Mouse (Mus musculus) frontal cortex, postnatal 36 days (tissue): ENCODE results near the gene Hp.

Experiments
- DNase-seq, 2 experiments: peaks; one replicate each; pipeline ENCODE4 v3.0.0; 2022; ENCODE audit warnings: low spot score in 2 of 2

Hp gene

GRCm38 (mm10) chr8:109578900-109579301, at the start of gene Hp:
Gene Hp, minus strand, starts transcription at chr8:109579172.
- no peak for DNase-seq

- peak; percentile 15 to 30 for DNase-seq
Observed at GRCm38 (mm10) chr8:109628638-109629037, 49.7 kb upstream of the Hp start.

DNA sequence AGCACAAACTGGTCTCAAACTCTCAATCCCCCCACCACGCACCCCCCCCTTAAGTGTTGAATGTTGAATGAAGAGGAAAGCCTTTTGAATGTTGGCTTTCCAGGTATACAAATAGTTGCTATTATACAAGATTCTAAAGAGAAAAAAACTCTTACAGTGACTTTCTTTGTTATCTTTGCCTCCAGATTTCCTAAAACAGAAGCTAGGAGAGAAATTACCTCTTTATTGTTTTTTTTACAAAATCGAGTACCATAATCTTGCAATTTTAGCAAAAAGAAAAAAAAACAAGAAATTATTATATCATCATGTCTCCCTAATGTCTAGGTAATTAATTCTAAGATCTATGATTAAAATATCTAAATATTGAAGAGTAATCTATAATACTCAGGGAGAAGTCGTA, 36.6 kb upstream of the Hp start:
- DNase-seq: no peak

- DNase-seq: peak; percentile 27 to 28
Observed at GRCm38 (mm10) chr8:109614243-109615210, 35.6 kb upstream of the Hp start, which contains the start of gene Pkd1l3. Gene Pkd1l3, plus strand, starts transcription at chr8:109614517.

DNA sequence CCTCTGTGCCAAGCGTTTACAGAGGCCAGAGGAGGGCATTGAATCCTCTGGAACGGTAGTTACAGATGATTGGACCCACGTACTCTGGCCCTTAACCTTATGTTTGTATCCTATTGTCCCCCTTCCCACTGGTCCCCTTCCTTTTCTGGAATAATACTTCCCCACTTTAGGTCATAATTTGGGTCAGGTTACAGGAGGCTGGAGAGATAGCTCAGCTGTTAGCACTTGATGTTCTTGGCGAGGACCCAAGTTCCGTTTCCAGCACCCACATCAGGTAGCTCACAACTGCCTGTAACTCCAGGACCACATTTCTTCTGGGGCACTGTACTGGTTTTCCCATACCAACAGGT, 30.2 kb upstream of the Hp start:
- no peak for DNase-seq

DNA sequence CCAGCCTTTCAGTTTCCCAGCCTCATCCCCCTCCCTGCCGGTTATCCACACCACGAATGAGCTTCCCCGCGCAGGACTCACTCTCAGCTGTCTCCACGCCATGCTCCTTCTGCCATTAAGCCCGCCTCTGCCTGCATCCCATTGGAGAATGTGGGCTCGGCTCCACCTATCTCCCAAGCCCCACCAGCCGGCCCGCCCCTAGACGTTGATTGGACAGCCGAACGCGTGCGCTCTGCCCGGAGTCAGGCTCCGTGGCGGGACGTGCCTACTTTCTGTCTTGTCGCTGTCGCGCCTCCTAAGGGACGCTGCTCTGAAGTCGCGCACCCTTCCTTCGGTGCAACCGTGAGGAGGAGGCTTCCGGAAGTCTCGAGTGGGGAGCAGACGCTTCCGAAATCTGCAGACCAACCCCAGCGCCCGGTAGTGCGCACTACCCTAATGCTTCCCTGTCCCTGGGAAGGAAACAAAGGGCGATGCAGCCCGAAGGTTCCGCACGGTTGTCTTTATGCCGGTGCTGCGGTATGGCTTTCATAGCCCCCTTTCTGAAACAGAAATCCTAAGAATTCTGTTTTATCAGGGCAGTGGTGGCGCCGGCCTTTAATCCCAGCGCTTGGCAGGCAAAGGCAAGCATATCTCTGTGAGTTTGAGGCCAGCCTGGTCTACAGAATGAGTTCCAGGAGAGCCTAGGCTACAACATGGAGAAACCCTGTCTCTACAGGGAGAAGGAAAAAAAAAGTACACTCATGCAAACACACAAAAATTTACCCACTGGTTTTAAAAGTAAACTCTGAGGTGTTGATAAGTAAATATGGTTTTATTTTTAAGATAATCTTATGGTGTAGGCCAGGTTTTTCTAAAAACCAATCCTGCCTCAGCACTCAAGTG, 29.5 kb upstream of the Hp start, which contains the start of gene Dhodh:
Dhodh (minus strand) TSS at position 403 of the 882 bp plus-strand sequence.
- peak; percentile 97 to 98 for DNase-seq

- DNase-seq: no peak
Observed at GRCm38 (mm10) chr8:109607650-109608049, 28.7 kb upstream of the Hp start.

DNA sequence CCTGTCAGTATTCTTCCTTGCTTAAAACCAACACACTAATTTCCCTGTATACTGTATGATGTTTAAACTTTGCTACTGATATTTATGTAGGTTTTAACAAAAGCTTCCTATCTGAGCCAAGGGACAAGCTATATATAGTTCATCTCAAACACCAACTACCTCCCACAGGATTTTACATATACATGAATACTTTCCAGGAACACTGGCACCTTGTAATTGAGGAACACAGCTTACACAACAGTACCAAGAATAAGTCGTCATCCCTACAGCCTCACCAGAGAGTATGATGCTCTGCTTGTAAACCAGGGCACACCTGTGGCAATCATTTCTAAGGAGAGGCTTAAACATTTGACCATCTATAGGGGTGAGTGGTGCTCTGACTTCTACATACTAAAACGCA, 27.8 kb upstream of the Hp start:
- no peak for DNase-seq

DNA sequence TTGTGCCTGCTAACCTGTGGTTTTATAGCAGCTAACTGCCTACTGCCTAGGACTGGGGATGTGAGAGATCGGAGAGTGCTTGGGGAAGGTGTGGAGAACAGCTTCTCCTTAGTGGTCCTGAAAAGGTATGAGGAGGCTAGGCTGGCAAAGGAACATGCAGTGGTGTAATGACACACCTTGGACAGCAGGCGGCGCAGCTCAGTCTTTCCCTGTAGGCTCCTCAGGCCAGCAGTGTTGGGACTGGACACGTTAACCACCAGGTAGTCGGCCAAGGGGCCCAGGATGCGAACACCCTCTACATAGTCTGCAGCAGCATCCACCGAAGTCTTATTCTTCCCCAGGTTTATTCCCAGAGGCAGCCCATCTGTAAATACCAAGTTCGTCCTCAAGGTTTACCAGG, 16.9 kb upstream of the Hp start:
- peak; percentile 30 to 38 for DNase-seq

- DNase-seq: no peak
Observed at GRCm38 (mm10) chr8:109593117-109593788, 14.3 kb upstream of the Hp start.

GRCm38 (mm10) chr8:109592164-109592563, 13.2 kb upstream of the Hp start:
- DNase-seq: no peak

DNA sequence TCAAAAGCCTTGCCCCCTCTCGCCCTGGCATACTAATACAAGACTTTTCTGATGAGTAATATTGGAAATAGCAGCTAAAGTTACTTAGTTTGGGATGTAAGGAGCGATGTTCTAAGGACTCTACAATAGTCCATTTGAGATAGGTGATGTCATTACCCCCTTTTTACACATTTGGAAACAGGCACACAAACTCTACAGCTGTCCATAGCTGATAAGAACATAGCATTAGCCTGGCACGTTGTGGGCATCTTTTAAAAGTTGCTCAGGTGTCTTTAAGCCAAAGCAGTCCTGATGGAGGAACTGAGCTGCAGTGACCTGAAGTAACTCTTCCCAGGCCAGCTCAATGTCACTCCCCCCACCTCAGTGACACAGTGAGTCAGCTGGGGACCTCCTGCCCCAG, 12.4 kb upstream of the Hp start:
- DNase-seq: no peak

- DNase-seq: no peak
Observed at GRCm38 (mm10) chr8:109590901-109591300, 11.9 kb upstream of the Hp start.

DNA sequence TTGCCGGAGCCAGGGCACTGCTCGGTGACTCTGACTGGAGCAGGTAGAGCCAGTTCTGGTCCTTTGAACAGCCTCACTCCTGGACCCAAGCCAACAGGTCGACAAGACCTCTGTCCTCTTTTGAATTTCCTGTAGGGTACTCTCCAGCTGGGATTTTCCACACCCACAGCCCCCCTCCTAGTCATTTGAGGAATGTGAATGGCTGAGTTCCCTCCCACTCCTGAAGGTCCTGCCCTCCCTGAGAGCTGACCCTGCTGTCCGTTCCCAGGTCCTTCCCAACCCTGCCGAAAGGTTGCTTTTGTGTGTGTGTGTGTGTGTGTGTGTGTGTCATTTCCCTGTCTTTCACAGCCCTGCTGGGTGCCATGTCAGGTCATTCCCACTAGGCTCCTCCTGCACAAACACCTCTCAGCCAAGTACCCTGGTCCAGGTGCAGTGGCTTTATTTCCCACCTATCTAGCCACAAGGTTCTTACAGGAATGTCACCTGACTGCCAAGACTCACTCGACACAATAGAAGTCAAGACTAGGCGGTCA, 8.1 kb upstream of the Hp start:
- no peak for DNase-seq

DNA sequence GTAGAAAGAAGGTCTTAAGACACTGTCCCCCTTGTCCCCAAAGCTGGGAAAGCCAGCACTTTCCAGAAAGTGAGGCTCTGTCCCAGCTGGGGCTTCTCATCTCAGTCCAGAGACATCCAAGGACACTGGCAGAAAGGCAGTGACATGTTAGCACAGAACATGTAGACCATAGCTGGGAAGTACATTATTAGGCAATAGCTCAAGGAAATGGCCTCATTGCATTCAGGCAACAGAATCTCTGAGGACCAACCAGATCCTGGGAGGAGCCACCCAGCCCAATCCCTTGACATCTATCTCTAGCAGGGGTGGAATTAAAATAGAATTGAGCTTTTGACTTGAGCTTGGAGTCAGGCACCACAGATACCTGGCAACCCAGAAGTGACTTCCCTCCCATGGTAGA, 6.7 kb upstream of the Hp start:
- no peak for DNase-seq

DNA sequence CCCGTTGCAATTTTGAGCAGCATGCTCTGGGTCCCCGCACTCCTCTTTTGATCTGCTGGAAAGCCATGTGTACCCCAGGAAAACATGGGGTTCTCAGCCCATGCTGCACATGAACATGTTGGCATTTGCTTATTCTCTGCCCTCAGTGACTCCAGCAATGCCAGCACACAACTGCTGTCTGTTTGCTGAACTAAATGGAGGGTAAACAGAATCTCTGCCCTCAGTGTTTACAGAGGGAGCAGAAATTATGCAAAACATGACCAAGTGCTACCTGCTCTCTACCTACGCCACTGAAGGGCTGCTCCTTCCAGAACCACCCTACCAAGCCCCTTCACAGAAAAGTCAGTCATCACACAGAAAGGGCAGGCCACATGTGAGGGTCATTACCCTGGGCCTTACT, 5.9 kb upstream of the Hp start:
- DNase-seq: no peak

- DNase-seq: no peak
Observed at GRCm38 (mm10) chr8:109584293-109584692, 5.3 kb upstream of the Hp start.

- DNase-seq: no peak
Observed at GRCm38 (mm10) chr8:109576311-109576710, 2.7 kb downstream of the Hp start.

GRCm38 (mm10) chr8:109571139-109571538, 7.8 kb downstream of the Hp start:
- no peak for DNase-seq

GRCm38 (mm10) chr8:109565498-109566333, 13.3 kb downstream of the Hp start, which contains the start of the genes Dhx38 and Txnl4b:
Gene Dhx38, minus strand, starts transcription at chr8:109565861.
Gene Txnl4b, plus strand, starts transcription at chr8:109565892.
- DNase-seq: peak; percentile 99

DNA sequence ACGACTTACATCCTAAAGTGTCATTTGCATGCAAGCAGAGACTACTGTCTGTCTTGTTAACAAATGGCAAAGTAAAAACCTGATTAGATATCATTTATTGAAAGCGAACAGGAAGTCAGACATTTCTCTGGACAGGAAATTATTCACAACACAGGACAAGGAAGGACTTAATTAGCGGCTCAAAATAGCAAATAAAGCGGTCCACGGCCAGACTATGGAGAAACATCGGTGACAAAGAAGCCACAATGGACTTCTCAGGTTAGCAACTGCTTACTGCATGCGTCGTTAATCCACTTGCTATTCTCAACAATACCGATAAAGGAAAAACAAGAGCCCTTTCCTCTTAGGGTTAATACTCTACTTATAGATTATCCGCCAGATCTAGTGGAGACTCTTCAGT, 14.2 kb downstream of the Hp start:
- no peak for DNase-seq
